Mouse (Mus musculus): ENCODE measurements around the gene Gnl2. TPM values are rescaled to one million over a fixed set of nuclear protein-coding genes. Genes with fewer than 3 reads are reported as not detected.

Gnl2 gene
- polyA plus RNA-seq, 1 experiment = 127 TPM

GRCm38 (mm10) chr4:124999548-124999947 lies 16.8 kb upstream of the Gnl2 start:
- no peak for DNase-seq (ENCODE audit: extremely low spot score in 1 of 2, low spot score in 1 of 2)

GRCm38 (mm10) chr4:125002978-125003377 lies 13.4 kb upstream of the Gnl2 start:
- DNase-seq (ENCODE audit: extremely low spot score in 1 of 2, low spot score in 1 of 2) = no peak

- no peak for DNase-seq (ENCODE audit: extremely low spot score in 1 of 2, low spot score in 1 of 2)
Observed at GRCm38 (mm10) chr4:125004886-125005285, 11.5 kb upstream of the Gnl2 start.

DNA sequence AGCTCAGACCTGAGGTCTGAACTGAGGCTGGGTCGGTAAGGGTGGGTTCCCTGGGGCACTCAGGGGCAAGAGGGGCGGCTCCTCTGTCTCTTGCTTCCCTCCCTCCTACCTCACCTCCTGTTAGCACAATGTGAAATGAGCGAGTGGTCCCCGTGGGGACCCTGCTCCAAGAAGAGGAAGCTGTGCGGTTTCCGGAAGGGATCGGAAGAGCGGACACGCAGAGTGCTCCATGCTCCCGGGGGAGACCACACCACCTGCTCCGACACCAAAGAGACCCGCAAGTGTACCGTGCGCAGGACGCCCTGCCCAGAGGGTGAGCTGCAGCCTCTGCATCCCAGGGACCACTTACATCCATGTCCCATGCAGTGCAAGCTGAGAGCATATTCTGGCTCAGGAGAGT lies 8.9 kb upstream of the Gnl2 start:
- DNase-seq (ENCODE audit: extremely low spot score in 1 of 2, low spot score in 1 of 2) = no peak

DNA sequence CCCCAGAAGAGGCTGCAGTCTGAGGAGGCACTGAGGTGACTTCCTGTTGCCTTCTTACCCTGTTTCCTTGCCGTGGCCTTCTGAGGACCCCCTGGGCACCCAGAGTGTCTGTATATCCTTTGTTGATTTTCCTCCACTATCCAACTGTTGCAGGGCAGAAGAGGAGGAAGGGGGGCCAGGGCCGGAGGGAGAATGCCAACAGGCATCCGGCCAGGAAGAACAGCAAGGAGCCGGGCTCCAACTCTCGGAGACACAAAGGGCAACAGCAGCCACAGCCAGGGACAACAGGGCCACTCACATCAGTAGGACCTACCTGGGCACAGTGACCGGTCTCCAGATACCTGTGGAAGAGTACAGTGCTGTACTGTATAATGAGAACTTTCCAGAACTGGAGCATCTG lies 8.2 kb upstream of the Gnl2 start:
- DNase-seq (ENCODE audit: extremely low spot score in 1 of 2, low spot score in 1 of 2) = no peak

GRCm38 (mm10) chr4:125008712-125009111 lies 7.7 kb upstream of the Gnl2 start:
- DNase-seq (ENCODE audit: extremely low spot score in 1 of 2, low spot score in 1 of 2) = no peak

DNA sequence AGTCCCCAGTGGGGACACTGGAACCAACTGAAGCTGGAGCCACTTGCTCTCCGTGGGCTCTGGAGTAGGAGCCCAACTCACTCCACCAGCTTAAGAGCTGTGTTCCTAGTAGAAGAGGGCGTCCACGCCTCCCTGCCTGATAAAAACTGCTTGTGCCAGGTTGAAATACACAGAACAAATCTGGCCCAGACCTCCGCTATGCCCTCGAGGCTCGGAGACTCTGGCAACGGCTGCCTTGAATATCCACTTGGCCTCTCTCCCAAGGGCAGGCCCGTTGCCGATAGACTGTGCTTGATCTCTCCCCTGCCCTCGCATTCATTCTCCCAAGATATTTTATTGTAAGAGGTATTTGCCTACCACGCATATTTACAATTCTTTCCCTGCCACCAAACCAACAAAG lies 1.0 kb downstream of the Gnl2 start:
- DNase-seq (ENCODE audit: extremely low spot score in 1 of 2, low spot score in 1 of 2) = no peak

DNA sequence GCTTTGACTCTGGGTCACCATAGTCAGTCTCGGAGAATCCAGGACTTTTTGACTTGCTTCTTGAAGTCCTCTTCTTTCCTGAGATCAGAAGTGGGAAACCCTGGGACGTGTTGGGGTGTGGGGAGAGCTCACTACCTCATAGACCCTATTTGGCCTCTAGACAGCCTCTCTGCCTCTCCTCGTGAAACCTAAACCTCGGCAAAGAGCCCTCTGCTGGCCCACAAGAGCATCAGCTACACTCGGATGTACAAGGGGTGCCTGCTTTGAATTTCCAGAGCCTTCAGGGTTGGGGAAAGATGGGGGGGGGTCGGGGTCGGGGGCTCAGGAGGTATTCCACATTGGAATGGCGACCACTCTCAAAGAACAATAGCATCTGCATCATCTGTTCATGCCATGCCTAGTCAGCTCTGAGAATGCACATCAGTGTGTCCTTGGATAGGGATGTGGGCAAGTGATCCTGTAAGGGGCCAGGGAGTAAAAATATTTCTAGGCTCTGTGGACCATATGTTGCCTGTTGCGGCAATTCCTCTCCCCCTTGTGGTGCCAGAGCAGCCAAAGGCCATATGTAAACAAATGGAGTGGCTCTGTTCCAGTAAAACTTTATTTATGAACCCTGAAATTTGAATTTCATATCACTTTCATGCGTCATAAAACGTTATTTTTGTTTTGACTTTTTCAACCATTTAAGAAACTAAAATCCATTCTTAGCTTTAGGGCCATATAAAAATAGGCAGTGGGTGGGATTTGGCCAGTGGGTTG lies 4.6 kb downstream of the Gnl2 start:
- peak in 1 of 2 experiments; percentile 36 for DNase-seq (ENCODE audit: extremely low spot score in 1 of 2, low spot score in 1 of 2)

GRCm38 (mm10) chr4:125029891-125030614 lies 13.7 kb downstream of the Gnl2 start:
- peak; percentile 86 to 93 for DNase-seq (ENCODE audit: extremely low spot score in 1 of 2, low spot score in 1 of 2)

- no peak for DNase-seq (ENCODE audit: extremely low spot score in 1 of 2, low spot score in 1 of 2)
Observed at GRCm38 (mm10) chr4:125034341-125034740, 18.0 kb downstream of the Gnl2 start.

GRCm38 (mm10) chr4:125044454-125044853 lies 28.1 kb downstream of the Gnl2 start:
- DNase-seq (ENCODE audit: extremely low spot score in 1 of 2, low spot score in 1 of 2) = no peak

GRCm38 (mm10) chr4:125055385-125055784 lies 39.0 kb downstream of the Gnl2 start:
- DNase-seq (ENCODE audit: extremely low spot score in 1 of 2, low spot score in 1 of 2) = no peak

DNA sequence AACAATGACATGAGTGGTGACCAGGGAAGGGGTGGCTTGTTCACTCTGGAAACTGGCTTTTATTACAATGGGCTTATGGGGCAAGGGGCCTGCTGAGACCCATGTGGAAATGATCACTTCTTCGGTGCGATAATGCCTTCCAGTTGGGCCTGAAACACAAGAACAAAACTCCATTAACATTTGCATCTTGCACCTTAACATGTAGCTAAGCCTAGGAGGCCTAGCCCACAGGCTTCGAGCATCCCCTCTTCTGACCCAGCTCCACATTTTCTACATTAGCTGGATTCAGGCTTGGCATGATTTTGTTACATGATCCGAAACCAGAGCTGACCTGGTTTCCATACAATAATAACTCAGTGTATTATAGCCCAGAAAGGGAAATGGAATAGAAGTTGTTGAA lies 40.1 kb downstream of the Gnl2 start:
- no peak for DNase-seq (ENCODE audit: extremely low spot score in 1 of 2, low spot score in 1 of 2)

DNA sequence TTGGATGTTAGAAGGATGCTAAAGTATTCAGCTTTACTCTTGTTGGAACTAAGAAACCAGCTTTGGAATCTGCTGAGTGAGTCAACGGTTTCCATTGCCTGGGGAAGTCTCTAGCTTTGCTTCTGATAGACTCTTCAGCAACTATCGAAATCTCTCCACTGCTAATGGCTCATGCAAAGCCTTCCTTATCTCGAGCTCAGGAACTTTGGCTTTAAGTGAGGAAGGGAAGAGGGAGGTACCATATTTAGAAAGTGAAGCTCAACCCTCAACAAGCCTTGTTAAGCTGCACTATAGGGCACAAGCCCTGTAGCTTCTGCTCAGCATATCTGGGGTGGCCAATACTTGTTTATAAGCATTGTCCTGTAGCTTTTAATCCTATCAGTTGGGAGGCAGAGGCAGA lies 40.9 kb downstream of the Gnl2 start:
- no peak for DNase-seq (ENCODE audit: extremely low spot score in 1 of 2, low spot score in 1 of 2)

DNA sequence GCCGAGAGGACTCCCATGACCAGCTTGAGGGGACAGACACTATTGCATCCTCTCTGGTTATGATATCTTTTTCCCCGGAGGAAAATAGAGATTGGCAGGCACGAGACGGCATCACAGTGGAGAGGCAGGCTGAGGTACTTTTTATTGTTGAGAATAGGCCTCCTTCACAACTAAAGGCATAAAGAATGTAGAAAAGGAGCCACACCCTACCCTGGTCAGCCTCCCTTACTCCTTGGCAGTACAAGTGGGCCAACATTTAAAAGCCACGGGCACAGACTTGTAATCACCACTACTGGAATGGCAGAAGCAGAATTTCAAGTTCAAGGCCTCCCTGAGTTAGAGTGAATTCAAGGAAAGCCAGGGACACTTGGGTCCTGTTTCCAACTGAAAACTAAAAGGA lies 41.6 kb downstream of the Gnl2 start:
- no peak for DNase-seq (ENCODE audit: extremely low spot score in 1 of 2, low spot score in 1 of 2)

- peak in 1 of 2 experiments; percentile 66 for DNase-seq (ENCODE audit: extremely low spot score in 1 of 2, low spot score in 1 of 2)
Observed at GRCm38 (mm10) chr4:125059025-125059424, 42.6 kb downstream of the Gnl2 start.

- DNase-seq (ENCODE audit: extremely low spot score in 1 of 2, low spot score in 1 of 2) = no peak
Observed at GRCm38 (mm10) chr4:125063829-125064228, 47.4 kb downstream of the Gnl2 start.

GRCm38 (mm10) chr4:125065517-125066307 lies 49.3 kb downstream of the Gnl2 start, which contains the start of gene Dnali1:
TSS of gene Dnali1 (minus strand) at chr4:125065703.
- DNase-seq (ENCODE audit: extremely low spot score in 1 of 2, low spot score in 1 of 2) = peak in 1 of 2 experiments; percentile 37

DNA sequence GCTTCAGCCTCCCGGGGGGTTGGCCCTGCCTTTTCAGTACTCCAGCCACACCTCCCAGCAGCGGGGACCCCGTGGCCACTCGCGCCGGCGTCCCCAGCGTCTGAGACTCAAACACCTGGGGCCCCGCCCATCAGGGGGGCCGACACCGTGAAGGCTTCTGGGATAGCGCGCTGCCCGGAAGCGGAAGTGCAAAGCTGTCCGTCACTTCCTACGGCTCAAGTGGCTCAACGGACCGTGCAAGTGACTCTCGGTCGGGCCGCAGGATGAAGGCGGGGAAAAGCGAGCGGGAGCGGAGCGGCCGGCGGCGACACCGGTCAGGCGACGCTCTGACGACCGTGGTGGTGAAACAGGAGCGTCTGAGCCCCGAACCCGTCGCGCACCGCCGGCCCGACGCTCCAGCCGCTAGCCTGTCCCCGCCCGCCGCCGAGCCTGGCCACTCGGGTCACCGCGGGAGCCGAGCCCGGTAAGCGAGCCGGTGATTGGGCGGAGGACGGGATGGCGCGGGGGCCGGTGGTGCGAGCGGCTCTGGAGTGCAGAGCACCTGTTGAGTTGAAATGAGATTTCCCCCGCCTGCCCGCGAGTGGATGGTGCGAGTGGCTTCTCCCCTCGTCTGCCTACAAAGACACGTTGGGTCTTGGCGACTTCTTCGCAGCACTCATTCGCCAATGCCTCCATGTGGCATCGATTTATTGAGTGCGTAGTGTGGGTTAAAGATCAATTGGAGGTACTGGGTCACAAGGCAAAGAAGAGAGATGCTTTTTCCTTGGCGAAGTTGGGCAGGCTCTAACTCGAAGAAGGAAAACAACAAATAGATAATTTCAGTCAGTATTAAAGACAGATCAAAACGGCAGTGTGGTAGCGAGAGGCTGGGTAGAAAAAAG lies 50.3 kb downstream of the Gnl2 start, which contains the start of gene Snip1:
TSS of gene Snip1 (plus strand) at position 183 of the 881 bp plus-strand sequence.
- DNase-seq (ENCODE audit: extremely low spot score in 1 of 2, low spot score in 1 of 2) = peak; percentile 89 to 97

GRCm38 (mm10) chr4:125077700-125078099 lies 61.3 kb downstream of the Gnl2 start:
- DNase-seq (ENCODE audit: extremely low spot score in 1 of 2, low spot score in 1 of 2) = no peak

Data from frontal cortex, adult 2 months (tissue).